Mouse (Mus musculus) regulatory T cell (primary cell): Measurements from ENCODE around the gene Pate2.
"Not testable (repeated sequence)": the region's sequence is repeated elsewhere in the genome, so short reads cannot be mapped to it uniquely, and the experiment has no call there.

Experiments
- in situ Hi-C: fragments of 300-600 bp; cut with MboI, MseI; formaldehyde crosslinking; loops from one replicate; pipeline ENCODE4 v1.15.1; 2025; ENCODE audit warnings: high pct_unique_total_duplicates

Pate2 gene

GRCm38 (mm10) chr9:35556494-35557102 lies 13.5 kb upstream of the Pate2 start:
- in situ Hi-C loops, result loop anchor here (25.0 kb wide), 1 partner anchor 1206 kb away; the partner anchor contains the start of gene Stt3a

GRCm38 (mm10) chr9:35558257-35559008 lies 11.7 kb upstream of the Pate2 start, which contains the start of the genes Ddx25 and Pus3:
Gene Ddx25, minus strand, starts transcription at chr9:35558528.
Gene Pus3, plus strand, starts transcription at chr9:35558595.
- in situ Hi-C loops, result loop anchor here (25.0 kb wide), 1 partner anchor 1204 kb away; the partner anchor contains the start of gene Stt3a

- in situ Hi-C loops, result loop anchor here (25.0 kb wide), 1 partner anchor 1203 kb away; the partner anchor contains the start of gene Stt3a
Measured at GRCm38 (mm10) chr9:35559009-35559890, 10.8 kb upstream of the Pate2 start.

GRCm38 (mm10) chr9:35561076-35561475 lies 9.0 kb upstream of the Pate2 start:
- in situ Hi-C loops, result loop anchor here (25.0 kb wide), 1 partner anchor 1201 kb away; the partner anchor contains the start of gene Stt3a

GRCm38 (mm10) chr9:35561583-35561982 lies 8.5 kb upstream of the Pate2 start:
- in situ Hi-C loops, result loop anchor here (25.0 kb wide), 1 partner anchor 1201 kb away; the partner anchor contains the start of gene Stt3a

- in situ Hi-C loops, result loop anchor here (25.0 kb wide), 1 partner anchor 1198 kb away; the partner anchor contains the start of gene Stt3a
Measured at GRCm38 (mm10) chr9:35564536-35565240, 5.4 kb upstream of the Pate2 start.

GRCm38 (mm10) chr9:35567995-35568394 lies 2.1 kb upstream of the Pate2 start:
- in situ Hi-C loops, result loop anchor here (25.0 kb wide), 1 partner anchor 1194 kb away; the partner anchor contains the start of gene Stt3a

GRCm38 (mm10) chr9:35570663-35571062 lies 579 bp downstream of the Pate2 start:
- in situ Hi-C loops, result loop anchor here (25.0 kb wide), 1 partner anchor 1192 kb away; the partner anchor contains the start of gene Stt3a

GRCm38 (mm10) chr9:35574416-35574815 lies 4.3 kb downstream of the Pate2 start:
- in situ Hi-C loops, result loop anchor here (25.0 kb wide), 1 partner anchor 1188 kb away; the partner anchor contains the start of gene Stt3a

- in situ Hi-C loops, result loop anchor here (25.0 kb wide), 1 partner anchor 1100 kb away; the partner anchor contains the start of gene Acrv1
Measured at GRCm38 (mm10) chr9:35587674-35588073, 17.6 kb downstream of the Pate2 start.

GRCm38 (mm10) chr9:35592903-35593302 lies 22.8 kb downstream of the Pate2 start:
- in situ Hi-C loops, result loop anchor here (25.0 kb wide), 1 partner anchor 1094 kb away; the partner anchor contains the start of gene Acrv1

- in situ Hi-C loops, result no loop called here
Measured at GRCm38 (mm10) chr9:35607647-35608405, 37.7 kb downstream of the Pate2 start.

GRCm38 (mm10) chr9:35611841-35612240 lies 41.8 kb downstream of the Pate2 start, which contains the start of gene Pate4:
Gene Pate4, minus strand, starts transcription at chr9:35611941.
- in situ Hi-C loops, result no loop called here

- in situ Hi-C loops, result no loop called here
Measured at GRCm38 (mm10) chr9:35614005-35614404, 43.9 kb downstream of the Pate2 start.

- in situ Hi-C loops, result not testable (repeated sequence)
Measured at GRCm38 (mm10) chr9:35616784-35617183, 46.7 kb downstream of the Pate2 start.

- in situ Hi-C loops, result no loop called here
Measured at GRCm38 (mm10) chr9:35632981-35633380, 62.9 kb downstream of the Pate2 start.

- in situ Hi-C loops, result no loop called here
Measured at GRCm38 (mm10) chr9:35648102-35648501, 78.0 kb downstream of the Pate2 start, which contains the start of gene Pate3. Gene Pate3, minus strand, starts transcription at chr9:35648202.

GRCm38 (mm10) chr9:35673557-35673956 lies 103.5 kb downstream of the Pate2 start:
- in situ Hi-C loops, result no loop called here

- in situ Hi-C loops, result no loop called here
Measured at GRCm38 (mm10) chr9:35687013-35687412, 116.9 kb downstream of the Pate2 start, which contains the start of gene Pate1. Gene Pate1, minus strand, starts transcription at chr9:35687390.
